Mouse (Mus musculus): ENCODE measurements at regions not wholly inside any gene's neighbourhood (a gene's known extent, or its start where the extent isn't known, plus 50 kb on each side); places are given as distances from the start of the nearest gene placed in this dataset.

DNA sequence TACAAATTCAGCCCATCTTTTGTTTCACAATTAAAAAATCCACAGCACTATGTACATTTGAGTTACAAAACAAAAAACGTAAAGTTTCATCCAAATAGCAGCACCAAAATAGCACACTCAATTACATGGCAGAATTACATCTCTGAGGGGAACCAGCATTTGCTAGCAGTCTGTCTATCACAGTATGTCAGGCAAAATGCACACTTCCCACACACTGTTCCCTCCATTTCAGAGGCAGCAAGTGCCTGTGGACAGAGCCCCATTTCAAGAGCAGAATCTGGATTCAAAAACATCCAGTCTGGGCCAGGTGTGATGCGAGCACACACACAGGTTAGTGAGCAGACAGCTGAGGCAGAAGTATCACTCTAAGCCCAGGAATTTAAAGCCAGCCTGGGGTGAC lies 261.8 kb downstream of the Tex13c3 start:
- no peaks in the 10 kb centered on the region for H3K9me3 ChIP-seq (ENCODE audit: control insufficient read depth, low read length)
- no peaks in the 10 kb centered on the region for H3K27me3 ChIP-seq (ENCODE audit: control insufficient read depth, insufficient read depth, low read length)
- no peaks in the 10 kb centered on the region for H3K4me1 ChIP-seq (ENCODE audit: control insufficient read depth, insufficient read depth, low read length)
- WGBS: 91% methylated on average over 2 of the region's 2 CpGs
- no peak overlapping the region for H3K9ac ChIP-seq (ENCODE audit: low read depth, low read length)
- no peak overlapping the region for H3K4me3 ChIP-seq (ENCODE audit: low read length)
- no peaks in the 10 kb centered on the region for H3K36me3 ChIP-seq (ENCODE audit: control insufficient read depth, insufficient read depth, low read length)
- H3K27ac ChIP-seq (ENCODE audit: low read depth, low read length): no peak overlapping the region
- no peak for ATAC-seq (ENCODE audit: low FRiP score, low TSS enrichment)
- H3K4me2 ChIP-seq (replicated peaks; ENCODE audit: low read depth, low read length): no peak overlapping the region

DNA sequence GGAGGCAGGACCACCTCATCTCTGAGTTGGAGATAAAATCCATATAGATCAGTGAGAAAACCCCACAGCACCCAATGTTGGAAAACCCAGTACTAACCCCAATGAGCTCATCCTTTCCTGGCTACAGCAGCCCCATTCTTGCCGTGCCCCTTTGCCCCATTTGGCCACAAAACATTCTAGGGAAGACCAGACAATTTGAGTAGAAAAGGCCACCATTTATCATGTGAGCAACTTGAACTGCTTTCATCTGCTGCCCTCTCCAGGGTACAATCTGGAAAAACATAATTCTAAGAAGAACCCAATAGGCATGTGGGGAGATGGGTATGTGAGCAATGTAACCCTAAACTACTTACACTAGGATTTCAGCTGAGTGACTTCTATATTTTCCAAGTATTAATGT lies 274.7 kb downstream of the Tex13c3 start:
- H3K36me3 ChIP-seq (ENCODE audit: control insufficient read depth, insufficient read depth, low read length): no peaks in the 10 kb centered on the region
- no peak overlapping the region for H3K4me3 ChIP-seq (ENCODE audit: low read length)
- no peak overlapping the region for H3K9ac ChIP-seq (ENCODE audit: low read depth, low read length)
- H3K4me1 ChIP-seq (ENCODE audit: control insufficient read depth, insufficient read depth, low read length): no peaks in the 10 kb centered on the region
- no peak for ATAC-seq (ENCODE audit: low FRiP score, low TSS enrichment)
- H3K27me3 ChIP-seq (ENCODE audit: control insufficient read depth, insufficient read depth, low read length): no peaks in the 10 kb centered on the region
- 56% methylated on average over 1 of the region's 1 CpGs for WGBS
- no peaks in the 10 kb centered on the region for H3K9me3 ChIP-seq (ENCODE audit: control insufficient read depth, low read length)
- no peak overlapping the region for H3K27ac ChIP-seq (ENCODE audit: low read depth, low read length)
- no peak overlapping the region for H3K4me2 ChIP-seq (replicated peaks; ENCODE audit: low read depth, low read length)

DNA sequence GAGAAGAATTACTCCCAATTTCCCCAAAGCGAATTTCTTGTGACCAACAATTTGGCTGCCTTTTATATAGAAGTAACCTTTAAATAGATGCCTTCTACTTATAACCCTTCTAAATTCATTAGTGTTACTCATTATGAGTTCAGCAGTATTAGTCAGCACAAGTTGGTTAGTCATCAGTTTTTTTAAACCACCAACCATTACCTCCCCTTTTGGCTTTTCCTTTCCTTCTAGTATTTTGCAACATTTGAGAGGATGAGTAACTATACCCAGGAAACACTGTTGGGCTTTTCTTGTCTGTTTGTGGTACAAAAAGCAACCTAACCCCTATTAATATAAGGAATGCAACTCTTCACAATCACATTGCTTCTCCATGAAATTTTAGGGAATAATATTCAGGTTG lies 278.6 kb downstream of the Tex13c3 start:
- Histone ChIP-seq H3K36me3 (ENCODE audit: control insufficient read depth, insufficient read depth, low read length) (no peaks in the 10 kb centered on the region), H3K4me2 (replicated peaks; ENCODE audit: low read depth, low read length) (no peak overlapping the region), H3K4me1 (ENCODE audit: control insufficient read depth, insufficient read depth, low read length) (no peaks in the 10 kb centered on the region), H3K9me3 (ENCODE audit: control insufficient read depth, low read length) (no peaks in the 10 kb centered on the region), H3K4me3 (ENCODE audit: low read length) (no peak overlapping the region), H3K27me3 (ENCODE audit: control insufficient read depth, insufficient read depth, low read length) (no peaks in the 10 kb centered on the region), H3K9ac (ENCODE audit: low read depth, low read length) (no peak overlapping the region), H3K27ac (ENCODE audit: low read depth, low read length) (no peak overlapping the region)
- WGBS: 85% methylated on average over 1 of the region's 1 CpGs
- ATAC-seq (ENCODE audit: low FRiP score, low TSS enrichment): no peak

- H3K36me3 ChIP-seq (ENCODE audit: control insufficient read depth, insufficient read depth, low read length): no peaks in the 10 kb centered on the region
- ATAC-seq (ENCODE audit: low FRiP score, low TSS enrichment): no peak
- no peak overlapping the region for H3K27ac ChIP-seq (ENCODE audit: low read depth, low read length)
- WGBS: 85% methylated on average over 1 of the region's 1 CpGs
- no peak overlapping the region for H3K4me3 ChIP-seq (ENCODE audit: low read length)
- no peaks in the 10 kb centered on the region for H3K27me3 ChIP-seq (ENCODE audit: control insufficient read depth, insufficient read depth, low read length)
- H3K9me3 ChIP-seq (ENCODE audit: control insufficient read depth, low read length): no peaks in the 10 kb centered on the region
- H3K4me1 ChIP-seq (ENCODE audit: control insufficient read depth, insufficient read depth, low read length): no peaks in the 10 kb centered on the region
- H3K4me2 ChIP-seq (replicated peaks; ENCODE audit: low read depth, low read length): no peak overlapping the region
- no peak overlapping the region for H3K9ac ChIP-seq (ENCODE audit: low read depth, low read length)
Measured at GRCm38 (mm10) chrX:19201383-19201782, 279.7 kb downstream of the Tex13c3 start.

DNA sequence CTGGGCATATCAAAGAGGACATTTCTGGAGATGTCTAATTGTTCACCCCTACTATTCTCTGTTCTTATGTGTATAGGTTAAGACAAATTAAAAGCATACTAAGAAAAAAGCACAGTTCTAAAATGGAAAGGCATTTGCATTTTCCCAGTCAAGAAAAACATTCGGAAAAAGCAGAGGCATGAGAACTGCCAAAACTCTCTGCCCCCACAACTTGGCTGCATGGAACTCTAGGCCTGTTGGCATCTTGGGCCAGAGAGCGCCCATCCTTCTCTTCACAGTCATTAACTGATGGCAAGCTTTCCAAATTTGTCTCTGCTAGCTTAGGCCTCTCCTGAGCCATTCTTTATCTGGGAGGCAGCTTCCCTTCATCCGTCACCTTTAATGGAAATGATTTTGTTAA lies 281.6 kb downstream of the Tex13c3 start:
- H3K4me3 ChIP-seq (ENCODE audit: low read length): no peak overlapping the region
- WGBS: 86% methylated on average over 3 of the region's 3 CpGs
- no peaks in the 10 kb centered on the region for H3K36me3 ChIP-seq (ENCODE audit: control insufficient read depth, insufficient read depth, low read length)

GRCm38 (mm10) chrX:19168983-19169382 lies 312.1 kb downstream of the Tex13c3 start:
- H3K27ac ChIP-seq (ENCODE audit: low read depth, low read length): no peak overlapping the region
- no peak overlapping the region for H3K9ac ChIP-seq (ENCODE audit: low read depth, low read length)
- H3K27me3 ChIP-seq (ENCODE audit: control insufficient read depth, insufficient read depth, low read length): no peaks in the 10 kb centered on the region
- H3K4me3 ChIP-seq (ENCODE audit: low read length): no peak overlapping the region
- ATAC-seq (ENCODE audit: low FRiP score, low TSS enrichment): no peak
- no peaks in the 10 kb centered on the region for H3K4me1 ChIP-seq (ENCODE audit: control insufficient read depth, insufficient read depth, low read length)
- WGBS: 78% methylated on average over 2 of the region's 2 CpGs
- no peaks in the 10 kb centered on the region for H3K36me3 ChIP-seq (ENCODE audit: control insufficient read depth, insufficient read depth, low read length)
- no peak overlapping the region for H3K4me2 ChIP-seq (replicated peaks; ENCODE audit: low read depth, low read length)
- no peaks in the 10 kb centered on the region for H3K9me3 ChIP-seq (ENCODE audit: control insufficient read depth, low read length)

More for the DNA sequence above, 281.6 kb downstream of the Tex13c3 start:
- H3K4me2 ChIP-seq (replicated peaks; ENCODE audit: low read depth, low read length): no peak overlapping the region
- no peak overlapping the region for H3K27ac ChIP-seq (ENCODE audit: low read depth, low read length)
- H3K27me3 ChIP-seq (ENCODE audit: control insufficient read depth, insufficient read depth, low read length): no peaks in the 10 kb centered on the region
- no peaks in the 10 kb centered on the region for H3K4me1 ChIP-seq (ENCODE audit: control insufficient read depth, insufficient read depth, low read length)
- ATAC-seq (ENCODE audit: low FRiP score, low TSS enrichment): no peak
- no peaks in the 10 kb centered on the region for H3K9me3 ChIP-seq (ENCODE audit: control insufficient read depth, low read length)
- H3K9ac ChIP-seq (ENCODE audit: low read depth, low read length): no peak overlapping the region

- no peak overlapping the region for H3K4me2 ChIP-seq (replicated peaks; ENCODE audit: low read depth, low read length)
Measured at GRCm38 (mm10) chrX:19168546-19168945, 312.6 kb downstream of the Tex13c3 start.

GRCm38 (mm10) chrX:19168111-19168510 lies 313.0 kb downstream of the Tex13c3 start:
- Histone ChIP-seq H3K9me3 (ENCODE audit: control insufficient read depth, low read length) (no peaks in the 10 kb centered on the region), H3K9ac (ENCODE audit: low read depth, low read length) (no peak overlapping the region), H3K27me3 (ENCODE audit: control insufficient read depth, insufficient read depth, low read length) (no peaks in the 10 kb centered on the region), H3K36me3 (ENCODE audit: control insufficient read depth, insufficient read depth, low read length) (no peaks in the 10 kb centered on the region), H3K4me2 (replicated peaks; ENCODE audit: low read depth, low read length) (no peak overlapping the region), H3K4me1 (ENCODE audit: control insufficient read depth, insufficient read depth, low read length) (no peaks in the 10 kb centered on the region), H3K4me3 (ENCODE audit: low read length) (no peak overlapping the region), H3K27ac (ENCODE audit: low read depth, low read length) (no peak overlapping the region)
- 70% methylated on average over 1 of the region's 1 CpGs for WGBS
- no peak for ATAC-seq (ENCODE audit: low FRiP score, low TSS enrichment)

More at GRCm38 (mm10) chrX:19168546-19168945, 312.6 kb downstream of the Tex13c3 start:
- Histone ChIP-seq H3K4me3 (ENCODE audit: low read length) (no peak overlapping the region), H3K27me3 (ENCODE audit: control insufficient read depth, insufficient read depth, low read length) (no peaks in the 10 kb centered on the region), H3K27ac (ENCODE audit: low read depth, low read length) (no peak overlapping the region), H3K4me1 (ENCODE audit: control insufficient read depth, insufficient read depth, low read length) (no peaks in the 10 kb centered on the region), H3K9ac (ENCODE audit: low read depth, low read length) (no peak overlapping the region), H3K36me3 (ENCODE audit: control insufficient read depth, insufficient read depth, low read length) (no peaks in the 10 kb centered on the region), H3K9me3 (ENCODE audit: control insufficient read depth, low read length) (no peaks in the 10 kb centered on the region)
- WGBS: 71% methylated on average over 5 of the region's 5 CpGs
- no peak for ATAC-seq (ENCODE audit: low FRiP score, low TSS enrichment)

DNA sequence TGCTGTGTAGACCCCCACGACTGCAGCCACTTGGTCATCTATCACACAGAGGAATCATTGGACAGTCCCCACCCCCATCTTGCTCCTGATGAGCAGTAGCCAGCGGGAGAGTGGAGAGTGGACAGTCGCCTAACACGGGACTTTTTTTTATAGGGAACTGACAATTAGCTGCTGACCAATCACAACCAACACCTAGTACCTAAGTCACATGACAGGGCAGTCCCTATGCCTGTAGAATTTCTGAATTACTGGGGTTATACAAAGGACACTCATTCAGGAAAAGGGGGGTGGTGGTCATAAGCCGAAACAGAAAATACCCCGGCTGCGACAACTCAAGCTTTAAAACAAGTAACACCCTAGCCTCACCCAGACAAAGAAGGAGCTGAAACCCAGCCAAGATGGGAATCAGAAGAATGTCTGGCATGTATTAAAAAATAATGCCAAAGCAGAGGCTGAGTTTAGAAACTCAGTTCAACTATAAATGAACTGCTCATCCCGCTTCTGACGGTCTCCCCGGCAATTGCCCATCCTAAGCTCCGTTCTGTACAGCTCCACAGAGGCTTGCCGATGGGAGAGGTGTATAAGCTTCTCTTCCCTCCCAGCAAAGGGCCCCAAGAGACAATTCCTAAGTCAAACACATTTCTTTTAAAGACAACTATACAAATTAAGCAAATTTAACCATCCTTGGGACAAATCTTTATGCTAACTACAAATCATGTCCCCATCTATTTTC lies 313.8 kb downstream of the Tex13c3 start:
- Histone ChIP-seq H3K9me3 (ENCODE audit: control insufficient read depth, low read length) (no peaks in the 10 kb centered on the region), H3K9ac (ENCODE audit: low read depth, low read length) (no peak overlapping the region), H3K27ac (ENCODE audit: low read depth, low read length) (peak overlapping the region; percentile 24; the same call in 1 of the 2 replicates), H3K4me3 (ENCODE audit: low read length) (peak overlapping the region; percentile 22; the same call in 1 of the 2 replicates), H3K4me1 (ENCODE audit: control insufficient read depth, insufficient read depth, low read length) (no peaks in the 10 kb centered on the region), H3K36me3 (ENCODE audit: control insufficient read depth, insufficient read depth, low read length) (no peaks in the 10 kb centered on the region), H3K4me2 (replicated peaks; ENCODE audit: low read depth, low read length) (peak overlapping the region; percentile 30; the same call in 1 of the 2 replicates), H3K27me3 (ENCODE audit: control insufficient read depth, insufficient read depth, low read length) (no peaks in the 10 kb centered on the region)
- 62% methylated on average over 12 of the region's 12 CpGs for WGBS
- peak; percentile 89 for ATAC-seq (ENCODE audit: low FRiP score, low TSS enrichment)
